Mouse (Mus musculus): ENCODE data around the gene Nudt8. TPM values are rescaled to one million over a fixed set of nuclear protein-coding genes. Genes with fewer than 3 reads are reported as not detected.

The Nudt8 gene
- polyA plus RNA-seq, 1 experiment from 2014 or later = 39.3 TPM

DNA sequence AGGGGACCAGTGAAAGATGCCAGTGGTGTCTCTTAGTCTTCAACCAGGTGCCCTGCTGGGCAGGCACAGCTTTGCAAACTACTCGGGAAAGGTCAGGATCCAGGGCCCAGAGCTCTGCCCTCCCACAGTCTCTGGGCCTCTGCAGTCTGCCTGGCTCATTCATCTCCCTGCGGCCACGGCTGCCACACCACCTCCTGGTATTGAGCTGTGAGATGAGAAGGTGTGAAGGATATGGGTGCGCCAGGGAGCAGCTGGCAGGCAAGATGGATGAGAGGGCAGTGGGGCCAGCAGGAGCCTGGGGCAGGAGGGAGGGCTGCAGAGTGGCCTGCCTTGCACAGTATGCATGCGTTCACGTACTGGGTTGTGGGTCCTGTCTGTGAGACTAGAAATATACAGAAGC, 9.6 kb upstream of the Nudt8 start:
- ATAC-seq (ENCODE audit: low FRiP score, low TSS enrichment) (no peak), DNase-seq (ENCODE audit: low spot score) (no peak)
- Histone ChIP-seq H3K27ac (replicated peaks) (no peak overlapping the region), H3K4me2 (replicated peaks; ENCODE audit: low read depth) (no peak overlapping the region), H3K36me3 (ENCODE audit: control insufficient read depth, insufficient read depth, low read length) (no peaks in the 10 kb centered on the region), H3K4me3 (ENCODE audit: low read depth, low read length) (no peak overlapping the region), H3K9me3 (ENCODE audit: control insufficient read depth, low read length) (no peaks in the 10 kb centered on the region), H3K4me1 (replicated peaks; ENCODE audit: control insufficient read depth, insufficient read depth) (0 out of 2 replicates have a peak, but pooled peaks cover 5% of the 10 kb centered on the region), H3K9ac (ENCODE audit: low read length) (no peak overlapping the region), H3K27me3 (ENCODE audit: control insufficient read depth, insufficient read depth, low read length) (no peaks in the 10 kb centered on the region)
- WGBS = 41% methylated on average over 6 of the region's 6 CpGs
- TF ChIP-seq CTCF (IDR thresholded peaks at IDR 0.05; ENCODE audit: low read depth) = no peak
- TF ChIP-seq EP300 (optimal IDR thresholded peaks at IDR 0.05) = no peak

- Histone ChIP-seq H3K4me2 (replicated peaks; ENCODE audit: low read depth) (no peak overlapping the region), H3K4me1 (replicated peaks; ENCODE audit: control insufficient read depth, insufficient read depth) (0 out of 2 replicates have a peak, but pooled peaks cover 4% of the 10 kb centered on the region), H3K36me3 (ENCODE audit: control insufficient read depth, insufficient read depth, low read length) (no peaks in the 10 kb centered on the region), H3K9me3 (ENCODE audit: control insufficient read depth, low read length) (no peaks in the 10 kb centered on the region), H3K9ac (ENCODE audit: low read length) (no peak overlapping the region), H3K27ac (replicated peaks) (no peak overlapping the region), H3K27me3 (ENCODE audit: control insufficient read depth, insufficient read depth, low read length) (no peaks in the 10 kb centered on the region), H3K4me3 (ENCODE audit: low read depth, low read length) (no peak overlapping the region)
- ATAC-seq (ENCODE audit: low FRiP score, low TSS enrichment) (no peak), DNase-seq (ENCODE audit: low spot score) (no peak)
- TF ChIP-seq CTCF (IDR thresholded peaks at IDR 0.05; ENCODE audit: low read depth) (no peak), EP300 (optimal IDR thresholded peaks at IDR 0.05) (no peak)
- 97% methylated on average over 3 of the region's 3 CpGs for WGBS
Observed at GRCm38 (mm10) chr19:3991562-3991961, 8.8 kb upstream of the Nudt8 start.

DNA sequence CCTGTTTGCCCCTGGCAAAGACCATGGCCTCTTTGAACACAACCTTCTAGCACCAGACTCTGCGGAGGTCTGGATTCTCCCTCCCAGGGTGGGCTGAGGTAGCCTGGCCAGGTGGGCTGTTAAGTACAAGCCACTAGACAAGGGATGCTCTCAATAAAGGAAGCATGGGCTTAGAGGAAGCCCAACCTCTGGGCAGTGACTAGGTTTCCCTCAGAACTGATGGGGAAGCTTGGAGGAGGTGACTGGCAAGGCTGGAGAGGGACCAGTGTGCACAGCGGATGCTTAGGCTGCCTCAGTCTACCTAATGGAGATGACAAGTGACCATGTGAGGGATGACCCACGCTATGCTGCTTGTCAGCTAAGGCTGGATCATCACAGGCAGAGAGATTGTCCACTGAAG, 8.4 kb upstream of the Nudt8 start:
- DNase-seq (ENCODE audit: low spot score) = no peak
- 86% methylated on average over 3 of the region's 3 CpGs for WGBS
- no peak overlapping the region for H3K9ac ChIP-seq (ENCODE audit: low read length)
- H3K9me3 ChIP-seq (ENCODE audit: control insufficient read depth, low read length) = no peaks in the 10 kb centered on the region
- H3K36me3 ChIP-seq (ENCODE audit: control insufficient read depth, insufficient read depth, low read length) = no peaks in the 10 kb centered on the region
- H3K27me3 ChIP-seq (ENCODE audit: control insufficient read depth, insufficient read depth, low read length) = no peaks in the 10 kb centered on the region
- TF ChIP-seq CTCF (IDR thresholded peaks at IDR 0.05; ENCODE audit: low read depth) (no peak), EP300 (optimal IDR thresholded peaks at IDR 0.05) (no peak)
- no peak overlapping the region for H3K4me2 ChIP-seq (replicated peaks; ENCODE audit: low read depth)
- H3K4me1 ChIP-seq (replicated peaks; ENCODE audit: control insufficient read depth, insufficient read depth) = 0 out of 2 replicates have a peak, but pooled peaks cover under 1% of the 10 kb centered on the region
- H3K27ac ChIP-seq (replicated peaks) = no peak overlapping the region
- no peak overlapping the region for H3K4me3 ChIP-seq (ENCODE audit: low read depth, low read length)
- ATAC-seq (ENCODE audit: low FRiP score, low TSS enrichment) = no peak

DNA sequence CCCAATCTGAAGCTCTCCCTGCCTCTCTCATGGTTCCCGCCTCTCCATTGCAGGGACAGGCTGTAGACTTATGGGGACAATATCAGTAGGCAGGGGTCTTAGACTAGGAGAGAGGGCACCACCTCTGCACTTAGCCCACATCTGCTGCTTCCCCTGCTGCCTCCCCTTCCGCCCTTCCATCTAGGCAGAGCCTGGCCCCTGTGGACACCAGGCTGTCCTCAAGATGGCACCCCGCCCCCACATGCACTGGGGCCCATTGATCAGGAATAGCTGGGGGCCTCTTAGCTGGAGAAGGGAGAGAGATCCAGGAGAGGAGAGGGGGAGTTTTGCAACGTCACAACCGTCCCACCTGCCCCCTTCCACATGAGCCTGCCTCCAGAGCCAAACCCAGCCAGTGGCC, 8.0 kb upstream of the Nudt8 start, which contains the start of gene Tbx10:
Tbx10 (plus strand) TSS at position 337 of the 400 bp plus-strand sequence.
- TF ChIP-seq CTCF (IDR thresholded peaks at IDR 0.05; ENCODE audit: low read depth) = no peak
- no peak for TF ChIP-seq EP300 (optimal IDR thresholded peaks at IDR 0.05)
- 51% methylated on average over 5 of the region's 5 CpGs for WGBS
- no peaks in the 10 kb centered on the region for H3K27me3 ChIP-seq (ENCODE audit: control insufficient read depth, insufficient read depth, low read length)
- H3K4me2 ChIP-seq (replicated peaks; ENCODE audit: low read depth) = no peak within 1 kb of the TSS
- DNase-seq (ENCODE audit: low spot score) = no peak
- H3K9ac ChIP-seq (ENCODE audit: low read length) = no peak within 1 kb of the TSS
- H3K27ac ChIP-seq (replicated peaks) = no peak within 1 kb of the TSS
- no peak within 1 kb of the TSS for H3K4me3 ChIP-seq (ENCODE audit: low read depth, low read length)
- H3K36me3 ChIP-seq (ENCODE audit: control insufficient read depth, insufficient read depth, low read length) = no peaks in the 10 kb centered on the region
- H3K9me3 ChIP-seq (ENCODE audit: control insufficient read depth, low read length) = no peaks in the 10 kb centered on the region
- no peaks in the 10 kb centered on the region for H3K4me1 ChIP-seq (replicated peaks; ENCODE audit: control insufficient read depth, insufficient read depth)
- no peak for ATAC-seq (ENCODE audit: low FRiP score, low TSS enrichment)

DNA sequence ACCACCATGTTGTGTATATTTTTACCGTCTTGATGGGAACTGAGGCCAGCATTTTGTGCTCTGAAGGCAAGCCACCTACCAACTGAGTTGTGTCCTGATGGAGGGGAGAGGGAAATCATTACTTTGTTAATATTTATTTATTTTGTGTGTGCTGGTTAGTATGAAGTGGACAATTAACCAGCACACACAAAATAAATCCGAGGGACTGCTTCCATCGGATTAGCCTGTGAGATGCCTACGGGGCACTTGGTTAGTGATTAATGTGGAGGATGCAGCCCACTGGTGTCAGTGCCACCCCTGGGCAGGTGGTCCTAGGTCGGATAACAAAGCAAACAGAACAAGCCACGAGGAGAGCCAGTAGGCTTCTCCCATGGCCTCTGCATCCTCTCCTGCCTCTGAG, 5.4 kb upstream of the Nudt8 start:
- DNase-seq (ENCODE audit: low spot score) (no peak), ATAC-seq (ENCODE audit: low FRiP score, low TSS enrichment) (no peak)
- Histone ChIP-seq H3K27me3 (ENCODE audit: control insufficient read depth, insufficient read depth, low read length) (no peaks in the 10 kb centered on the region), H3K9ac (ENCODE audit: low read length) (no peak overlapping the region), H3K4me1 (replicated peaks; ENCODE audit: control insufficient read depth, insufficient read depth) (no peaks in the 10 kb centered on the region; the same call in 1 of the 2 replicates), H3K27ac (replicated peaks) (no peak overlapping the region), H3K4me3 (ENCODE audit: low read depth, low read length) (no peak overlapping the region), H3K36me3 (ENCODE audit: control insufficient read depth, insufficient read depth, low read length) (no peaks in the 10 kb centered on the region), H3K9me3 (ENCODE audit: control insufficient read depth, low read length) (no peaks in the 10 kb centered on the region), H3K4me2 (replicated peaks; ENCODE audit: low read depth) (no peak overlapping the region)
- WGBS = 62% methylated on average over 6 of the region's 6 CpGs
- no peak for TF ChIP-seq EP300 (optimal IDR thresholded peaks at IDR 0.05)
- no peak for TF ChIP-seq CTCF (IDR thresholded peaks at IDR 0.05; ENCODE audit: low read depth)

DNA sequence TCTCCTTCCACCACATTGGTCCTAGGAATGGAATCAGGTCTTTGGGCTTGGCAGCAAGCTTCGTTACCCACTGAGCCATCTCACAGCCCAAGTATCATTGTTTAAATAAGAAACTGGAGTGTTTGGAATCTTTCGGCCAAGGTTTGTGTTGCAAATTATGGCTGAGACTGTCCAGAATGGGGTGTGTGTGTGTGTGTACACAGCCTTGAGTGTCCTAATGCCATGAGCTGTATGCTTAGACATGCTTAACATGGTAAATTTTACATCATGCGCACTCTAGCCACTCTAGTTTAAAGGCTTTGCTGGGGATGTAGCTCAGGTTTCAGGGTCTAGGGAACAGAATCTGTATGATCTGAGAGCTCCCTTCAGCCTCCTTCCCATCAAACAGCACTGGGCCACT, 4.9 kb upstream of the Nudt8 start:
- no peak for TF ChIP-seq CTCF (IDR thresholded peaks at IDR 0.05; ENCODE audit: low read depth)
- no peak for TF ChIP-seq EP300 (optimal IDR thresholded peaks at IDR 0.05)
- no peaks in the 10 kb centered on the region; the same call in 1 of the 2 replicates for H3K4me1 ChIP-seq (replicated peaks; ENCODE audit: control insufficient read depth, insufficient read depth)
- H3K27ac ChIP-seq (replicated peaks) = no peak overlapping the region
- H3K4me3 ChIP-seq (ENCODE audit: low read depth, low read length) = no peak overlapping the region
- no peak for ATAC-seq (ENCODE audit: low FRiP score, low TSS enrichment)
- no peak for DNase-seq (ENCODE audit: low spot score)
- H3K9me3 ChIP-seq (ENCODE audit: control insufficient read depth, low read length) = no peaks in the 10 kb centered on the region
- no peaks in the 10 kb centered on the region for H3K27me3 ChIP-seq (ENCODE audit: control insufficient read depth, insufficient read depth, low read length)
- H3K4me2 ChIP-seq (replicated peaks; ENCODE audit: low read depth) = no peak overlapping the region
- WGBS = 69% methylated on average over 3 of the region's 3 CpGs
- H3K9ac ChIP-seq (ENCODE audit: low read length) = no peak overlapping the region
- no peaks in the 10 kb centered on the region for H3K36me3 ChIP-seq (ENCODE audit: control insufficient read depth, insufficient read depth, low read length)
